Mouse (Mus musculus) testis, adult 2 months (tissue): Measurements from ENCODE around the gene B4gat1. TPM values are rescaled to one million over a fixed set of nuclear protein-coding genes. Genes with fewer than 3 reads are reported as not detected.
A peak's percentile ranks its signal among the peaks of the same experiment; 100 is the strongest.
"Not testable (repeated sequence)": the region's sequence is repeated elsewhere in the genome, so short reads cannot be mapped to it uniquely, and the experiment has no call there.

ENCODE experiments used
- H3K27ac ChIP-seq: fragments of 200-500 bp; 2 replicates; pipeline ENCODE4 v1.5.1; 2012; ENCODE audit warnings: low read depth, low read length; ENCODE audit not compliant: control insufficient read depth, insufficient read depth
- H3K27me3 ChIP-seq: fragments of 200-500 bp; 2 replicates; pipeline ENCODE4 v1.6.1; 2012; ENCODE audit warnings: mild to moderate bottlenecking, low read length, moderate library complexity; ENCODE audit not compliant: control insufficient read depth, insufficient read depth
- H3K36me3 ChIP-seq: fragments of 200-500 bp; 2 replicates; pipeline ENCODE4 v1.6.1; 2012; ENCODE audit warnings: mild to moderate bottlenecking, low read length; ENCODE audit not compliant: control insufficient read depth, insufficient read depth
- H3K4me1 ChIP-seq: fragments of 200-500 bp; 2 replicates; pipeline ENCODE4 v1.6.1; 2012; ENCODE audit warnings: low read length; ENCODE audit not compliant: control insufficient read depth, insufficient read depth
- H3K4me3 ChIP-seq: fragments of 200-500 bp; 2 replicates; pipeline ENCODE4 v1.5.1; 2012; ENCODE audit warnings: low read depth, mild to moderate bottlenecking, low read length, moderate library complexity, mixed read lengths; ENCODE audit not compliant: control insufficient read depth
- CTCF ChIP-seq: fragments of 200-500 bp; IDR thresholded peaks from 2 replicates; pipeline ENCODE4 v1.5.1; 2012; ENCODE audit warnings: low read depth, mild to moderate bottlenecking, inconsistent platforms, low read length, moderate library complexity; ENCODE audit not compliant: control insufficient read depth, insufficient read depth, insufficient replicate concordance
- POLR2A ChIP-seq: fragments of 200-500 bp; IDR thresholded peaks from 2 replicates; pipeline ENCODE4 v1.6.1; 2012; ENCODE audit warnings: low read depth, mild to moderate bottlenecking, inconsistent platforms, low read length, moderate library complexity; ENCODE audit not compliant: control insufficient read depth
- polyA plus RNA-seq: library from polyadenylated mRNA; depleted of rRNA; stranded (reverse); fragments of >200 nt; gene quantifications from 2 replicates; pipeline ENCODE4 v1.2.3, GENCODE M21; 2012

Gene B4gat1
- polyA plus RNA-seq, 1 experiment, result 3.7 TPM

DNA sequence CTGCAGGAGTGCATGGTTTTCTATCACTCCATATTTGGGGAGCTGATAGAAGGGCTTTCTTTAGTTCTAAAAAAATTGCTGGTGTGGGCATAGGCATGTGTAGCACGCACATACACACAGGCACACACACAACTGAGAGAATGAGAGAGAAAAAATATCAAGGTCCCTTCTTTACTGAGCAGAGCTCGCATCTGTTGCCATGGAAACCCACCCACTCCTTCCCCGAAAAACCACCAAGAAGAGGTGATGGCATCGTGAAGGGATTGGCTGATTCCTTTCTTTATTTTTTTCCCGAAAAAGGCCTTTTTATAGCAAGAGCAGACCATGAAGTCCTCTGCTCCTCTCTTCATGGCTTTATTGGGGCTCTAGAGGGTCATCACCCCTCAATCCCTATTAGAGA, 44.6 kb upstream of the B4gat1 start:
- no peak overlapping the region for H3K4me3 ChIP-seq
- H3K4me1 ChIP-seq, result peaks cover 12% of the 10 kb centered on the region
- TF ChIP-seq POLR2A (no peak), CTCF (no peak)
- no peak overlapping the region for H3K27ac ChIP-seq
- no peaks in the 10 kb centered on the region for H3K27me3 ChIP-seq
- H3K36me3 ChIP-seq, result no peaks in the 10 kb centered on the region

DNA sequence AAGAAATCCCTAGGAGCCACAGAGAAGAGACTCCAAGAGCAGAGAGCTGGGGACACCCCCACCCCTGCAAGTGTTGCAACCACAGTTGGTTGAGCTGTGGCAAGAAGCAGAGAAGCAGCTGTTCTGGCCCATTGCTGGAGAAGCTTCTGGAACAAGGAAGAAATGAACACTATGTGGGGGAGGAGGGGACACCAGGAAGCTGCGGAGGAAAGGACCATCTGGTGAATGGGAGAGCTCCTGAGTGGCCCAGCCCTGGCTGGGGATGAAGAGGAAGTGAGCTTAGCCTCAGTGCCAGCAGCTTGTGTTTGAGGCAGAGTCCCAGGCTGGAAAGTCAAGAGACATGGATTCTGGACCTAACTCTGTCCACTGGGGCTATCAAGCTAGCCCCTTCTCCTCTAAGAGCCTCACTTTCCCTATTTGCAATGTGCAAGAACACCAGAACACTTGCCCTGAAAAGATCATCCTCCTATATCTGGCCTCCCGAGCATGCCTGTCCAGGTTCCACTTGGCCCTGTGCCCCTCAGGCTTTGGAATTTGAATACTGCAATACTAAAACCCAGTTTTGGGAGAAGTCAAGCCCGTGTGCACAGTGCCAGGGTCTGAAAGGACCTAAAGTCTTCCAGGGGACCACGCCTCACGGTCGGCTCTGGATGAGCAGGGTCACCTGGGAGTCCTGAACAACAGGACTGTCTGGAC, 39.0 kb upstream of the B4gat1 start:
- no peak for TF ChIP-seq CTCF
- TF ChIP-seq POLR2A, result no peak
- Histone ChIP-seq H3K4me3 (peak overlapping the region; percentile 24), H3K36me3 (no peaks in the 10 kb centered on the region), H3K27ac (no peak overlapping the region), H3K27me3 (no peaks in the 10 kb centered on the region), H3K4me1 (peaks cover 9% of the 10 kb centered on the region)

GRCm38 (mm10) chr19:5001666-5002406, 36.8 kb upstream of the B4gat1 start:
- Histone ChIP-seq H3K27me3 (no peaks in the 10 kb centered on the region), H3K4me1 (peaks cover 9% of the 10 kb centered on the region), H3K36me3 (no peaks in the 10 kb centered on the region), H3K27ac (no peak overlapping the region), H3K4me3 (peak overlapping the region; percentile 80)
- TF ChIP-seq CTCF, result peak; percentile 81; the same call in 1 of the 2 replicates
- TF ChIP-seq POLR2A, result peak; percentile 30; the same call in 1 of the 2 replicates

GRCm38 (mm10) chr19:5003644-5004043, 35.0 kb upstream of the B4gat1 start:
- not testable (repeated sequence) for H3K36me3 ChIP-seq, H3K4me1 ChIP-seq, H3K27ac ChIP-seq, H3K27me3 ChIP-seq, H3K4me3 ChIP-seq

- H3K4me1 ChIP-seq, result peaks cover 9% of the 10 kb centered on the region
- no peak overlapping the region for H3K27ac ChIP-seq
- no peaks in the 10 kb centered on the region for H3K27me3 ChIP-seq
- H3K36me3 ChIP-seq, result no peaks in the 10 kb centered on the region
- TF ChIP-seq CTCF (no peak), POLR2A (no peak)
- no peak overlapping the region for H3K4me3 ChIP-seq
Measured at GRCm38 (mm10) chr19:5004925-5005324, 33.7 kb upstream of the B4gat1 start.

GRCm38 (mm10) chr19:5013138-5013537, 25.5 kb upstream of the B4gat1 start:
- Histone ChIP-seq H3K4me1 (peaks cover 10% of the 10 kb centered on the region), H3K36me3 (no peaks in the 10 kb centered on the region), H3K4me3 (no peak overlapping the region), H3K27ac (no peak overlapping the region), H3K27me3 (no peaks in the 10 kb centered on the region)
- TF ChIP-seq CTCF (no peak), POLR2A (no peak)

- H3K4me1 ChIP-seq, result peaks cover 10% of the 10 kb centered on the region
- no peaks in the 10 kb centered on the region for H3K27me3 ChIP-seq
- no peaks in the 10 kb centered on the region for H3K36me3 ChIP-seq
- H3K4me3 ChIP-seq, result no peak overlapping the region
- no peak overlapping the region for H3K27ac ChIP-seq
- TF ChIP-seq CTCF (no peak), POLR2A (no peak)
Measured at GRCm38 (mm10) chr19:5014961-5015398, 23.6 kb upstream of the B4gat1 start.
